Mouse (Mus musculus) testis, adult 2 months (tissue): ENCODE results near the gene Irf2bpl.

Source experiments
- CTCF ChIP-seq: fragments of 200-500 bp; IDR thresholded peaks from 2 replicates; pipeline ENCODE4 v1.5.1; 2012; ENCODE audit warnings: low read depth, mild to moderate bottlenecking, inconsistent platforms, low read length, moderate library complexity; ENCODE audit not compliant: control insufficient read depth, insufficient read depth, insufficient replicate concordance
- POLR2A ChIP-seq: fragments of 200-500 bp; IDR thresholded peaks from 2 replicates; pipeline ENCODE4 v1.6.1; 2012; ENCODE audit warnings: low read depth, mild to moderate bottlenecking, inconsistent platforms, low read length, moderate library complexity; ENCODE audit not compliant: control insufficient read depth

GRCm38 (mm10) chr12:86899461-86900179 is 15.0 kb upstream of the Irf2bpl start:
- TF ChIP-seq CTCF (no peak), POLR2A (no peak)
